Mouse (Mus musculus) heart, postnatal 4 days (tissue): ENCODE measurements at regions not wholly inside any gene's neighbourhood (a gene's known extent, or its start where the extent isn't known, plus 50 kb on each side); places are given as distances from the start of the nearest gene placed in this dataset.

ENCODE experiments used
- DNase-seq: peaks from one replicate; pipeline ENCODE4 v3.0.0; 2021

DNA sequence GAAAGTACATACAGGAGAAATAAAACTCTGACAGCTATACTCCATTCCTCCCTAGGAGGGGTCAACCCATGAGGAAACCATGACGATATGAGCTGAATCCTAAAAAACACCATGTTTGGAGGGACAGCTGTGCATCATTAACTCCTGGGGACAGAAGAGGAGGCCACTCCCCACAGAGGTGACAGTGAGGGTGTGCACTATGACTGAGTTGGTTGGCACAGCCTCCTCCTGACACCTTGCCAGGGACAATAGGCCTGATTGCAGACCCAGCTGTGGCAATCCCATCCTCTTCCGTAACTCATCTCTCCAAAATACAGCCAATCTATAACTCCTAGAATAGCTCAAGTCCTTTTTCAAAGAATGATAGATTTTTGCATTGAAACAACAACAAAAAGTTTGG, 112.0 kb downstream of the Rbm43 start:
- peak; percentile 6 for DNase-seq

DNA sequence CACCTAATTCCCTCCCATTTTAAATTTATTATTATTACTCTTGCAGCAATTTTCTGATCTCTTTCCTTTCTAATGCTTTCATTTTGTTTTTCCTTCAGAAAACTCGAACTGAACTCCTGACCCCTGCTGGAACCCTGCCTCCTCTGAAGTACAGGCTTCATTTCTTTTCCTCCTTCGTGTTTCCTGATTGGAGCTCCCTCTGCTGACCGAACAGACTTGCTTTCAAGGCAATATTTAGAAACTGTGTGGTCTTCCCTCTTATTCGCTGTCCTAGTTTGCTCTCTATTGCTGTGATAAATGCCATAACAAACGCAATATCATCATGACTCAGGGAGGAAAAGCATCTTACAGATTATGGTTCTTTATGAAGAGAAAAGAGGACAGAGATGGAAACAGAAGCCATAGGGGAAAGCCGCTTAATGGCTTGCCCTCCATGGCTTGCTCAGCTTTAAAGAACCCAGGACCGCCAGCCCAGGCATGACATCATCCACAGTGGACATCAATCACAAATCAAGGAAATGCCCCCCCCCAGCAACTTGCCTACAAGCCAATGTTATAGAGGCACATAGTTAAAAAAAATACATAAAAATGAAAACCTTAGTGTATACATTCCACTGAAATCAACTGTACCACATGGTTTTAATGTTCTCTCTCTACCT, 104.5 kb downstream of the Rbm43 start:
- DNase-seq = peak; percentile 78

DNA sequence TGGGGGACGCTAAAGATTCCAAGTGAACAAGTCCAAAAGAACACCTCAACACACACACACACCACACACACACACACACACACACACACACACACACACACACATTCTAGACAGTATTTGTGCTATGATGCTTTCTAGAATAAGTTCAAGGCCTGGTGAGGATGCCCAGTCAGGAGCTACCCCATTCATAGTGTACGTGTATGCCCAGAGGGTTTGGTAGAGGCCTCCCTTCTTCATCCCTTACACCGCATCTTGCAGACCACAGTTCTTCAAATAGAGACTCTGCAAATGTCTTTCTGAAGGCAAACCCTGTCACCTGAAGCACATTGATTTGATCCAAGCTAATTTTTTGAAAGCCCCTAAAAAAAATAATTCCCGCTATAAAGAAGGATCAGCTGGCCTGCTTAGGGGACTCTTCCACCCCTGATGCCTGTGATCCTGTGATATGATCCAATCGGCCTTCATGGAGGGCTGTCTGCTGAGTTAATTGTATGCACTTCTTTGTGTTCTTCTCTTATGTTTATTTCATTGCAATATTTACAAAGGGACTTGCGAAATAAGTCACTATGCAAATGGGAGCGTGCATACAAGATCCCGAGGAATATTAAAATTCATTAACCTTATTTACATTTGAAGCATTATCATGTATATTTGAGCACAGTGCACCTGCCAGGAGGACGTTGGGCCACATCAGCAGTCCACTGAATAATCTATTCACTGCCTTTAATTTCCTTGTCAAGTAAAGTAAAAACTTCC, 103.8 kb downstream of the Rbm43 start:
- no peak for DNase-seq

DNA sequence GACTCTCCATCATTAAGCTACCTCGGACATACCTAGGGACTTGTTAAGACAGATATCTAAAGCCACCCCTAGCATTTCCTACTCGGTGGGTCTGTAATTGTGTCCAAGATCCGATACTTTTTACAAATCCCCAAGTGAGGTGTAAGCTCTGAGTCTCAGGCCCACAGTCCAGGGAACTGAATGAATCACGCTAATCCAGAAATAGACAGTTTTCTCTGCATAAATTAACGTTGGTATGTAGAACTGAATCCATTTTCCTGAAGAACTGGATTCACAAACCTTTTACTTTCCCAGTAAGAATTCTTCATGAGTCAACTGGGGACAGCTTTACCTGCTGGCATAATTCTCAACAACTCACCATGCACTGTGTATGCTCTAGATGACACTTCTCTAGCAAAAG, 97.1 kb downstream of the Rbm43 start:
- DNase-seq = no peak

- DNase-seq = no peak
Measured at GRCm38 (mm10) chr2:51840808-51841207, 94.2 kb downstream of the Rbm43 start.

- DNase-seq = no peak
Measured at GRCm38 (mm10) chr2:51844831-51845230, 90.1 kb downstream of the Rbm43 start.

DNA sequence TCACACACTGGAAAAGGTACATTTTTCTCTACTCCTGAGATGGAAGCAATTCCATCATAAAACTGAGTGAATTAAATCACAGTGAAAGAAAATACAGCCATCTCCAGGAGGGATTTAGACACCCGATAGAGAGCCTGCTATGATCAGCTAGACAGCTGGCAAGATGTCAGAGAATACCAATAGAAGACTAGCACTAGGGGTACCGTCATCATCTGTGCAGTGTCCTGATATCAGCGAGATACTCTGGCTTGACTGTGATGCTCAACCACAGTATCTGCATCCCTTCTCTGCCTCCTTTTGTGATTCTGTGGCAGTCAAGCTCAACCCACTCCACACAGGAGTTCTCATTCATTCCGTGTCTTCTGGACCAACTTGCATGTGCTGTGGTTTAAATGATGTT, 87.4 kb downstream of the Rbm43 start:
- DNase-seq = no peak

- no peak for DNase-seq
Measured at GRCm38 (mm10) chr2:51847964-51848363, 87.0 kb downstream of the Rbm43 start.

DNA sequence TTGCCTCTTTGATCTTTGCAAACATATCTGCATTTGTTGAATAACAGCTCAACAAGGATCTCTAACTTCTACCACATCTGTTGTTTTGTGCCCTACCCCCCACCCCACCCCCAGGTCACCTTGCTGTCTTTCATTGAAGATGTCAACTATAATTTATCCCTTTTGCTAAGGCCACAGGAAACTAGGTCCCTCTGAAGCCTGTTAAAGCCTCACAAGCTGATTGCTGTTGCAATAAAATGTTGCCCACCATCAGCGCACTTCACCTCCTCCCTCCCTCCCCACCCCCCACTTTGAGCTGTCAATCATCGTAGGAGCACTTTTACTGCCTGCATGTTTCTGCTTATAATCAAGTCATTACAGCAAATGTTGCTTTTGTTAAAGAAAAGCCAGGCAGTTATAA, 86.5 kb downstream of the Rbm43 start:
- no peak for DNase-seq

DNA sequence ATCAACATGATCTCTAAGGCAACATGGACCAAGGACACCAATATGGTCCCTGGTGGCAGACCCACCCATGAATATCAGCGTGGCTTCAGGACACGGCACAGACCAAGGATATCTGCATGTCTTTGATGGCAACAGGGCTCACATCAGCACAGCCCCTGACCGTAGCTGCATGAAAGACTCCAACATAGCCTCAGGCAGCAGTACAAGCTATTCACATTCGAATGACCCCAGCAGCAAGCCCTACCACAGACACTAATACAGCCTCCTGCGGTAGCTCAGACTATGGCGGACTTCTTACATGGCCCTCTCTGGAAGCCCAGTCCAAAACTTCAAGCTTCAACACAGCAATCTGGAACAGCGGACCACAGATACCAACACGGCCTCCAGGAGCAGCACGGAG, 84.4 kb downstream of the Rbm43 start:
- DNase-seq = no peak

DNA sequence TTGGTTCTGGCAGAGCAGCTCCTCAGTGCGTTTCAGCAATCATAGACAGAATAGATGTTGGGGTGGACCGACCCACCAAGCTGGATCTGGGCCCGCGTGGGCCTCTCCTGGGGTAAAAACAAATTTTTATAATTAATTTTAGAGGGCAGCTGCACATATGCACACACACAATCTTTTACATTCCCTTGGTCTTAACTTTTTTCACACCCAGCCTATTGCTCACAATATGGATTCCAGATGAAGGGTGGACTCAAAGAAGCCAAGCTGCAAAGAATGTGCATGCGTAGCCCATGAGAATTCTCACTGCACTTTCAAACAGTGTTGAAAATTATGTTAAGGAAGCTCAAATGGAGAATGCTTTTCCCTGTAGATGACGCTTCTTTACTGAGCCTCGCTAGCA, 83.3 kb downstream of the Rbm43 start:
- DNase-seq = no peak

DNA sequence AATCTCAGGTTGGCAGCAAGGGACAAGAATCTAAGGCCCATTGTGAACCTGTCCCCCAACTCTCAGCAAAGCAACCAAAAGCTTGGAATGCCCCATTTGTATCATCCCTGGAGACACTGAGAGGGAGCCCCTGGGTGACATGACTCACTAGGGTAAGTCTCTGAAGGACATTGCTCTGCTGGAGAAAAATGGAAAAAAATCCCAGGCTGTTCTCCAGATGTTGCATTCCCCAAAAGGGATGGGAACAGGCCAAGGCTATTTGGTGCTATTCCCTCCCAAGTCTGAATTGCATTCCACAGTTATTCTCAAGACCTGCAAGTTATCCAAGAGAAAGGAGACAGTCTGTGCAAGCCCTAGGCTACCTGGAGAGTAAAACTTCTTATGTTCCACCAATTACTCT, 77.7 kb downstream of the Rbm43 start:
- DNase-seq = no peak

DNA sequence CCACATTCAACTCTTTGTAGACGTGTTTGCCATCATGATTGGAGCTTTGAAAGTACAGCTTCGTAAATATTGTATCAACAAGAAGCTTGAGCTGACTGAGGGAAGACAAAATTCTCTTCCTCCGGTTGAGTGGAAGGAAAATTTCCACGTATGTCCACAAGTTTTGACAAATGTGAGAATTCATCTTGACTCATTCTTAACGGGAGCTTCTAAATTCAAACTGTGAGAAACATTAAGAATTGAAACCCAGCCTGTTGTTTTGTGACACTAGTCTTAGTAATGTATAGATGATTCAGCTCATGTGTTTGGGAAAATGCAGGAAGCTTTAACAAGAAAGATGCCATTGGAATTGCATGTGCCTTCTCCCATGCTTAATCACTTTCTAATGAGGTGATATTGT, 68.9 kb downstream of the Rbm43 start:
- DNase-seq = no peak

GRCm38 (mm10) chr2:51868878-51869510, 66.0 kb downstream of the Rbm43 start:
- DNase-seq = no peak

DNA sequence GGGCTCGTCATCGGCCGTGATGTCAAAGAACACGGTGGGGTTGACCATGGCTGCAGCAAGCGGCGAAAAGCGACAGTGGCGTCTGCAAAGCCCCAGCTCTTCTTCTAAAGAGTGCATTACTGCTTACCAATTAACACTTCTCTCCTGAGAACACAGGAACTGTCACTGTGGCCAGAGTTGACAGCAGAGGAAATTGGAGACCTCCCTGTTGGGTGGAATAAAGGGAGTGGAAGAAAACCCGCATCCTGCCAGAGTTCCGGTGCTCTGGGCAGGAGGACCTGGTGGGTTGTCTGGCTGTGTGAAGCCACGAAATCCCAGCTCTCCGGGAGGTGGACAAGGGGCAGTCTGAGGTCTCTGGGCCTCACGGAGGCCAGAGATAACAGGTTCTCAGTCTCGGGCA, 63.4 kb downstream of the Rbm43 start:
- no peak for DNase-seq
